Mouse (Mus musculus): ENCODE measurements around the gene Taco1.

Gene Taco1

GRCm38 (mm10) chr11:106061311-106061710, 4.5 kb upstream of the Taco1 start:
- peak; percentile 91 for DNase-seq (ENCODE audit: low read depth, low spot score)

GRCm38 (mm10) chr11:106063756-106064155, 2.1 kb upstream of the Taco1 start:
- DNase-seq (ENCODE audit: low read depth, low spot score) = no peak

GRCm38 (mm10) chr11:106065073-106065922, 563 bp upstream of the Taco1 start:
- DNase-seq (ENCODE audit: low read depth, low spot score) = no peak

- peak; percentile 84 for DNase-seq (ENCODE audit: low read depth, low spot score)
Observed at GRCm38 (mm10) chr11:106066616-106067015, 755 bp downstream of the Taco1 start.

GRCm38 (mm10) chr11:106073774-106074173, 7.9 kb downstream of the Taco1 start:
- no peak for DNase-seq (ENCODE audit: low read depth, low spot score)

- DNase-seq (ENCODE audit: low read depth, low spot score) = peak; percentile 89
Observed at GRCm38 (mm10) chr11:106076321-106076720, 10.5 kb downstream of the Taco1 start.

GRCm38 (mm10) chr11:106083708-106084701, 18.1 kb downstream of the Taco1 start, which contains the start of gene Map3k3:
TSS of gene Map3k3 (plus strand) at chr11:106084613.
- peak; percentile 100 for DNase-seq (ENCODE audit: low read depth, low spot score)

GRCm38 (mm10) chr11:106084911-106085561, 19.2 kb downstream of the Taco1 start:
- DNase-seq (ENCODE audit: low read depth, low spot score) = peak; percentile 67

- DNase-seq (ENCODE audit: low read depth, low spot score) = no peak
Observed at GRCm38 (mm10) chr11:106098223-106098622, 32.4 kb downstream of the Taco1 start.

- no peak for DNase-seq (ENCODE audit: low read depth, low spot score)
Observed at GRCm38 (mm10) chr11:106102866-106103265, 37.0 kb downstream of the Taco1 start.

GRCm38 (mm10) chr11:106106047-106106587, 40.3 kb downstream of the Taco1 start:
- no peak for DNase-seq (ENCODE audit: low read depth, low spot score)

GRCm38 (mm10) chr11:106111688-106112087, 45.8 kb downstream of the Taco1 start:
- peak; percentile 44 for DNase-seq (ENCODE audit: low read depth, low spot score)

- DNase-seq (ENCODE audit: low read depth, low spot score) = no peak
Observed at GRCm38 (mm10) chr11:106122221-106122620, 56.4 kb downstream of the Taco1 start.

- no peak for DNase-seq (ENCODE audit: low read depth, low spot score)
Observed at GRCm38 (mm10) chr11:106122736-106123135, 56.9 kb downstream of the Taco1 start.

Measured in 3T3-L1 (cell line).